Comparison of ENCODE assay signal across 9 mouse cellular contexts in the genomic region with DNA sequence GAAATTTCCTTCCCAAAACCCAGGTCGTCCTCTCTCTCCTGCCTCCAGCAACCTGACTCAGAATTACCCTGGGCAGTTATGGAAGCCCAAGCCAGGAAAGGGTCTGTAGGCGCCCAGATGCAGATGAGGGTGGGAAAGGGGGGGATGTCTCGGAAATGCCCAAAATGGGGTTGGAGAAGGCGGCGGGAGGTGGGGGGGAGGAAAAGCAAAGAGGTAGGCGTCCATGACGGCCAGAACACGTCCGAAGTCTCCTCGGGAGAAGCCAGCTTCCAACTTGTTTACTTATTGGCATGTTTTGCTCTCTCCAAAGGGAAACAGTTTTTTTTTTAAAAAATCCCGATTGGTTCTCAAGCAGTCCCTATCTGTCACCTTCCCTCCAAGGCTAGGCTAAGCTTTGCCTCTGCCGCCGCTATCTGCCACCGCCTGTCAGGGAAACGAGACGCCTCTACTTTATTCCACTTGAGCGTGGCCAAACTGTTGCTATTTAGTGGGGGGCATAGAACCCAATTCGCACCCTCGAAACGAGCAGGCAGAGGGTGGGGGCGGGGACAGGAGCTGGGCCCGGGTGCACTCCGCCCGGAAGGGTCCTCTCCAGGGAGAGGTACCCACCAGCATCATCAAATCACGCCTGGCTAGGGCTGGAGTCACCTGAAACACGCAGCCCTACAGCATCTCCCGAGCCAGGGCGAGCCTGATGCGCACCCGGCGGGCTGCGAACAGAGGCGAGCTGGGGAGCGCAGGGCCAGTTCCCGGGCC.
A peak's percentile ranks its signal among the peaks of the same experiment; 100 is the strongest.
DNase-seq lines count a peak whose midpoint lies in the region; ATAC-seq and TF ChIP-seq lines count a peak whose summit lies in the region.
"Had no signal": no experiment of that assay in that cellular context is flagged by ENCODE, and none has a peak within 500 bp of the region (broad histone marks: within the 10 kb centered on the region; RNA-seq: fewer than 3 reads in every experiment).

No protein-coding gene starts in this region.

- WGBS in lung, embryonic 16.5 days = 2% methylated on average over 35 of the region's 35 CpGs
- under 1% methylated on average over 35 of the region's 35 CpGs for WGBS in forebrain, embryonic 10.5 days
- WGBS in midbrain, embryonic 13.5 days = under 1% methylated on average over 35 of the region's 35 CpGs

- H3K9ac ChIP-seq in lung, embryonic 16.5 days (ENCODE audit: low read length) = no peak overlapping the region
- H3K9ac ChIP-seq in midbrain, embryonic 13.5 days (replicated peaks) = peak overlapping the region; percentile 81

- ATAC-seq in lung, embryonic 16.5 days (ENCODE audit: low read depth) = peak; percentile 75
- peak; percentile 23 for ATAC-seq in inflammation-experienced regulatory T-cells, adult 6 months
- peak; percentile 72 for ATAC-seq in midbrain, embryonic 13.5 days

- peak overlapping the region; percentile 51 for H3K4me3 ChIP-seq in lung, embryonic 16.5 days (ENCODE audit: low read length)
- peak overlapping the region; percentile 64 for H3K4me3 ChIP-seq in forebrain, embryonic 10.5 days
- H3K4me3 ChIP-seq in midbrain, embryonic 13.5 days (replicated peaks) = peak overlapping the region; percentile 74
- H3K4me3 ChIP-seq: megakaryocyte, embryonic 14.5 days had no signal

- no peak for TF ChIP-seq POLR2A in brain, embryonic 14.5 days (IDR thresholded peaks at IDR 0.05; ENCODE audit: borderline replicate concordance, extremely low read depth, insufficient read depth, insufficient read length, poor library complexity, severe bottlenecking)

- DNase-seq in lung, postnatal 25 days (ENCODE audit: low spot score) = no peak
- peak; percentile 76 for DNase-seq in brain, embryonic 14.5 days (ENCODE audit: low read depth)
- no peak for DNase-seq in forebrain, embryonic 10.5 days (ENCODE audit: extremely low spot score, low spot score)
- DNase-seq in frontal cortex, adult 2 months (ENCODE audit: extremely low spot score in 1 of 2, low spot score in 1 of 2) = no peak
- no peak for DNase-seq in c-Kit-positive CD71-positive TER-119-positive erythroid progenitor cells, embryonic 14.5 days (ENCODE audit: low spot score)

- no peaks in the 10 kb centered on the region for H3K36me3 ChIP-seq in lung, embryonic 16.5 days (ENCODE audit: control insufficient read depth, insufficient read depth, low read length)
- H3K36me3 ChIP-seq in forebrain, embryonic 10.5 days (replicated peaks) = no peaks in the 10 kb centered on the region
- H3K36me3 ChIP-seq in midbrain, embryonic 13.5 days = no peaks in the 10 kb centered on the region

- peaks cover 9% of the 10 kb centered on the region for H3K4me1 ChIP-seq in lung, embryonic 16.5 days (replicated peaks; ENCODE audit: control insufficient read depth, insufficient read depth, low read length)
- peaks cover 41% of the 10 kb centered on the region for H3K4me1 ChIP-seq in forebrain, embryonic 10.5 days
- peaks cover 46% of the 10 kb centered on the region for H3K4me1 ChIP-seq in midbrain, embryonic 13.5 days (replicated peaks)

- no peaks in the 10 kb centered on the region for H3K9me3 ChIP-seq in lung, embryonic 16.5 days (ENCODE audit: control insufficient read depth, low read length)
- no peaks in the 10 kb centered on the region for H3K9me3 ChIP-seq in forebrain, embryonic 10.5 days
- no peaks in the 10 kb centered on the region for H3K9me3 ChIP-seq in midbrain, embryonic 13.5 days

- H3K27ac ChIP-seq in lung, embryonic 16.5 days (ENCODE audit: low read length) = no peak overlapping the region
- peak overlapping the region; percentile 84 for H3K27ac ChIP-seq in forebrain, embryonic 10.5 days
- peak overlapping the region; percentile 91 for H3K27ac ChIP-seq in midbrain, embryonic 13.5 days

- peaks cover 67% of the 10 kb centered on the region for H3K27me3 ChIP-seq in lung, embryonic 16.5 days (ENCODE audit: control insufficient read depth, insufficient read depth, low read depth, low read length)
- H3K27me3 ChIP-seq in forebrain, embryonic 10.5 days (ENCODE audit: poor library complexity, severe bottlenecking) = peaks cover 78% of the 10 kb centered on the region
- H3K27me3 ChIP-seq in midbrain, embryonic 13.5 days = peaks cover 44% of the 10 kb centered on the region

- no peak for TF ChIP-seq CTCF in brain, embryonic 14.5 days (IDR thresholded peaks at IDR 0.05; ENCODE audit: borderline replicate concordance, extremely low read depth, insufficient read depth, insufficient read length)

- H3K4me2 ChIP-seq in lung, embryonic 16.5 days (ENCODE audit: low read depth, low read length) = peak overlapping the region; percentile 72
- peak overlapping the region; percentile 88 for H3K4me2 ChIP-seq in midbrain, embryonic 13.5 days (replicated peaks)

Comparison
In these comparisons a context has a peak if more than half of its experiments do, and no peak if none do; other contexts are left out.
1. ATAC-seq: peak in every context shown above with its lines; median percentile 75 in lung, embryonic 16.5 days; 72 in midbrain, embryonic 13.5 days; 23 in inflammation-experienced regulatory T-cells, adult 6 months.